Mouse (Mus musculus): ENCODE measurements around the gene Psg16. TPM values are rescaled to one million over a fixed set of nuclear protein-coding genes. Genes with fewer than 3 reads are reported as not detected.

Psg16 gene
- polyA plus RNA-seq, 1 experiment from 2014 or later = 0.12 TPM

GRCm38 (mm10) chr7:17050933-17051594 lies 22.8 kb upstream of the Psg16 start:
- 7% methylated on average over 15 of the region's 17 CpGs for WGBS
- peak; percentile 87 for DNase-seq (ENCODE audit: low spot score)
- Histone ChIP-seq H3K4me2 (ENCODE audit: low read depth, severe bottlenecking) (no peak overlapping the region), H3K27me3 (ENCODE audit: control insufficient read depth, insufficient read depth, low read length) (no peaks in the 10 kb centered on the region), H3K9me3 (ENCODE audit: control insufficient read depth, low read length) (peaks cover 4% of the 10 kb centered on the region; the same call in 1 of the 2 replicates), H3K27ac (replicated peaks; ENCODE audit: low read depth, low read length) (no peak overlapping the region), H3K36me3 (ENCODE audit: control insufficient read depth, insufficient read depth, low read length) (no peaks in the 10 kb centered on the region), H3K4me3 (ENCODE audit: low read depth, low read length) (no peak overlapping the region), H3K9ac (ENCODE audit: low read length) (no peak overlapping the region), H3K4me1 (ENCODE audit: control insufficient read depth, insufficient read depth, low read length) (peaks cover 4% of the 10 kb centered on the region; the same call in 1 of the 2 replicates)
- peak; percentile 57; the same call in 1 of the 2 replicates for ATAC-seq (ENCODE audit: insufficient number of reproducible peaks, low FRiP score, low TSS enrichment, low read depth)

DNA sequence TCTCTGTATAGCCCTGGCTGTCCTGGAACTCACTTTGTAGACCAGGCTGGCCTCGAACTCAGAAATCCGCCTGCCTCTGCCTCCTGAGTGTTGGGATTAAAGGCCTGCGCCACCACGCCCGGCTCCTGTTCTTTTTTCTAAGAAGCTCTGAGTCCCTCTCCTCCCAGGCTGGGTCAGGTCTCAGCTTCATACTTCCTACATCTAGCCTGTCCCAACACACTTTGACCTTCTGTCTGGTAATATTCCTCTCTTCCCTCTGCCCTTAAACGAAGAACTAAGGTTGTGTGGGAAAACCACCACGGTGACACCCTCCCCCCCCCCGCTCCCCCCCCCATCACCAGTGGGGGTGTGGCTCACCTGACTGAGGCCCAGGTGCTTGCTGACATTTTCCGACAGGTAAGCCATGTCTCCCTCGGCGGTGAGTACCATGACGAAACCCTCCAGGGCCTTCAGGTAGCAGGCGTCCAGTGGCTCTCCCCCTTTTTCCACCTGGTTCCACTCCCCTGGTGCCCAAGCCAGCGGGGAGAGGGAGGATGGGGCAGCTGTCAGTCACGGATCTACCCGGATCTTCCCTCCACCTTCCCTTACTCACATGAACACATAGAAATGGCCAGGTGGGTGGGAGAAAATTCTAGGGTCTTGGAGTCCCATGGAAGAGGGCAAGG lies 19.4 kb upstream of the Psg16 start:
- no peak overlapping the region for H3K4me2 ChIP-seq (ENCODE audit: low read depth, severe bottlenecking)
- WGBS = 92% methylated on average over 15 of the region's 16 CpGs
- DNase-seq (ENCODE audit: low spot score) (no peak), ATAC-seq (ENCODE audit: insufficient number of reproducible peaks, low FRiP score, low TSS enrichment, low read depth) (no peak)
- H3K9ac ChIP-seq (ENCODE audit: low read length) = no peak overlapping the region
- H3K27me3 ChIP-seq (ENCODE audit: control insufficient read depth, insufficient read depth, low read length) = no peaks in the 10 kb centered on the region
- no peaks in the 10 kb centered on the region for H3K36me3 ChIP-seq (ENCODE audit: control insufficient read depth, insufficient read depth, low read length)
- H3K4me3 ChIP-seq (ENCODE audit: low read depth, low read length) = no peak overlapping the region
- H3K9me3 ChIP-seq (ENCODE audit: control insufficient read depth, low read length) = peaks cover 4% of the 10 kb centered on the region; the same call in 1 of the 2 replicates
- H3K4me1 ChIP-seq (ENCODE audit: control insufficient read depth, insufficient read depth, low read length) = peaks cover 28% of the 10 kb centered on the region
- no peak overlapping the region for H3K27ac ChIP-seq (replicated peaks; ENCODE audit: low read depth, low read length)

DNA sequence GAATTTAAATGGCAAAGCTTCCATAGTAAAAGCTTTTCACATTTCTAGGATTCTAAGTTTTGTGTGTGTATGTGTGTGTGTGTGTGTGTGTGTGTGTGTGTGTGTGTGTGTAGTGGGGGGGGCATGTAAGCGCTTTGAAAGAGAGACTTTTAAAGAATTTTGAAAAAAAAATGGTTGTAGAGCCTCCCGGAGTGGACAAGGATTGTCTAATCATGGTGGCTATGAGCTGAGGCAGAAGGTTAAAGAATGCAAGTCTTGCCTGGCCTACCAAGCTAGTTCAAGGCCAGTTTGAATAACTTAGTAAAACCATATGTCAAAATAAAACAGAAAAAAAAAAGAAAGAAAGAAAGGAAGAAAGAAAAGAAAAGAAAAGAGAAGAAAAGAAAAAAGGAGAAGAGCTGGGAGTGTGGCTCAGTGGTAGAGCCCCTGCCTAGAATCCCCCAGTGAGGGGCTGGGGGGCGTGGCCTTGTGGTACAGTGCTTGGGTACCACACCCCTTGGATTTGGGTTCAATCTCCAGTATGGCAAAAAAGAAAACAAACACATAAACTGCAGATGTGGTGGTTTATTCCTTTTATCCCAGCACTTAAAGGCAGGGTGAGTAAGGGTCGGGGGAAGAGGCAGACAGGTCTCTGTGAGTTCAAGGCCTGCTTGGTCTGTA lies 18.4 kb upstream of the Psg16 start:
- Histone ChIP-seq H3K27ac (replicated peaks; ENCODE audit: low read depth, low read length) (no peak overlapping the region), H3K9ac (ENCODE audit: low read length) (no peak overlapping the region), H3K4me3 (ENCODE audit: low read depth, low read length) (peak overlapping the region; percentile 41; the same call in 1 of the 2 replicates), H3K36me3 (ENCODE audit: control insufficient read depth, insufficient read depth, low read length) (no peaks in the 10 kb centered on the region), H3K9me3 (ENCODE audit: control insufficient read depth, low read length) (peaks cover 4% of the 10 kb centered on the region; the same call in 1 of the 2 replicates), H3K4me1 (ENCODE audit: control insufficient read depth, insufficient read depth, low read length) (peaks cover 33% of the 10 kb centered on the region), H3K4me2 (ENCODE audit: low read depth, severe bottlenecking) (peak overlapping the region; percentile 82), H3K27me3 (ENCODE audit: control insufficient read depth, insufficient read depth, low read length) (no peaks in the 10 kb centered on the region)
- 90% methylated on average over 4 of the region's 4 CpGs for WGBS
- no peak for DNase-seq (ENCODE audit: low spot score)
- peak; percentile 7; the same call in 1 of the 2 replicates for ATAC-seq (ENCODE audit: insufficient number of reproducible peaks, low FRiP score, low TSS enrichment, low read depth)

DNA sequence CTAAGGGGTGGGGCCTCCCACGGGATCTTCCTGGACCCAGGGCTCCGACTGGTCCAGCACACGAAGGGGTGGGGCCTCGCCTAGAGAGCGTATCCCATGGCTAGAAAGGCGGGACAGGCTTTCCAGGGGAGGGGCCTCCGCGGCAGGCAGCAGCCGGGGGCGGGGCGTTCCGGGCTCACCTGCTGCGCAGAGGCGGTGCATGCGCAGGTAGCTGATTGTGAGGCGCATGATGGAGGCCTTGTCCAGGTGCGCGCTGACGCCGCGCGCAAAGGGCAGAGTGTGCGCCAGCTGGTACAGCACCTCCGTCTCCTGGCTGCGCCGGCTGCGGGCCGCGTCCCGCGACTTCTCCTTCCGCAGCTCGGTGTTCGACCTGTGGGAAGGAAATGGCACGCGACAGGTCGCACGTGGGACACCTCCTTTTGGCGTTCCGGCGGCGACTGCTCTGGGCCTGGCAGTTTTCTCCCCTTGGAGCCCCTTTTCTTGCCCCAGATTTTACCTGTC lies 17.7 kb upstream of the Psg16 start:
- Histone ChIP-seq H3K4me1 (ENCODE audit: control insufficient read depth, insufficient read depth, low read length) (peaks cover 36% of the 10 kb centered on the region), H3K9ac (ENCODE audit: low read length) (peak overlapping the region; percentile 57), H3K27ac (replicated peaks; ENCODE audit: low read depth, low read length) (peak overlapping the region; percentile 72), H3K4me3 (ENCODE audit: low read depth, low read length) (peak overlapping the region; percentile 41), H3K4me2 (ENCODE audit: low read depth, severe bottlenecking) (peak overlapping the region; percentile 82), H3K27me3 (ENCODE audit: control insufficient read depth, insufficient read depth, low read length) (no peaks in the 10 kb centered on the region), H3K9me3 (ENCODE audit: control insufficient read depth, low read length) (peaks cover 4% of the 10 kb centered on the region; the same call in 1 of the 2 replicates), H3K36me3 (ENCODE audit: control insufficient read depth, insufficient read depth, low read length) (no peaks in the 10 kb centered on the region)
- ATAC-seq (ENCODE audit: insufficient number of reproducible peaks, low FRiP score, low TSS enrichment, low read depth) (peak; percentile 71), DNase-seq (ENCODE audit: low spot score) (peak; percentile 86)
- 1% methylated on average over 42 of the region's 42 CpGs for WGBS

- DNase-seq (ENCODE audit: low spot score) = peak; percentile 60
- Histone ChIP-seq H3K27ac (replicated peaks; ENCODE audit: low read depth, low read length) (peak overlapping the region; percentile 72), H3K4me1 (ENCODE audit: control insufficient read depth, insufficient read depth, low read length) (peaks cover 39% of the 10 kb centered on the region), H3K36me3 (ENCODE audit: control insufficient read depth, insufficient read depth, low read length) (no peaks in the 10 kb centered on the region), H3K4me2 (ENCODE audit: low read depth, severe bottlenecking) (peak overlapping the region; percentile 82), H3K9ac (ENCODE audit: low read length) (peak overlapping the region; percentile 57), H3K27me3 (ENCODE audit: control insufficient read depth, insufficient read depth, low read length) (no peaks in the 10 kb centered on the region), H3K4me3 (ENCODE audit: low read depth, low read length) (peak overlapping the region; percentile 41), H3K9me3 (ENCODE audit: control insufficient read depth, low read length) (peaks cover 4% of the 10 kb centered on the region; the same call in 1 of the 2 replicates)
- 38% methylated on average over 14 of the region's 14 CpGs for WGBS
- ATAC-seq (ENCODE audit: insufficient number of reproducible peaks, low FRiP score, low TSS enrichment, low read depth) = peak; percentile 3; the same call in 1 of the 2 replicates
Observed at GRCm38 (mm10) chr7:17056601-17057523, 17.0 kb upstream of the Psg16 start.

DNA sequence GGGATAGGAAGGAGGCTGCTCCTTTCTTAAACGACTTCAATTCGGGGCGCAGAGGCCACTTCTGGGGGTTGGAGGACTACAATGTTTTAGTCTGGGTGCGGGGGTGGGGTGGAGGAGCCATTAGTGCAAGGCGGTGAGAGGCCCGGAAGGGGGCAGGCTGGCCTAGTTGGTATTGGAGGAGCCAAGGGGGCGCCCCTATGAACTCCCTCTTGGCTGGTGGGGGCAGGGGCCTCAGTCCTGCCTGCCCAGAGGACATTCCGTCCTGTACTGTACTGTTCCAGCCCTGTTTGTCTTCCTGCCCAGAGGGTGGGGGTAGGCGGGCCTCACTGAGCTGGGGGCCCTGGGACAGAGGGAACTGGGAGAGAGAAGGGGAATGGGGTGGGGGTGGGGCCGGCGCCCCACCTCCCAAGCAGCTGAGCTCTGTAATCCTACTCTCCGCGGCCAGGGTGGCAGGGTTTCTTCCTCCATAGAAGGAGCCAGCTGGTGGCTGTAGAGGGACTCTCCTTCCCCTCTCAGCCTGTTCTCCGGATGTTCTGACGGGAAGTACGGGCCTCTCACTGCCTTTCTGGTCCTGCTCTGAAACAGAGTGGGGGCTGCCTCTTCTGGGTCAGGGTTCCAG lies 15.7 kb upstream of the Psg16 start:
- peak; percentile 80 for ATAC-seq (ENCODE audit: insufficient number of reproducible peaks, low FRiP score, low TSS enrichment, low read depth)
- H3K9me3 ChIP-seq (ENCODE audit: control insufficient read depth, low read length) = peaks cover 4% of the 10 kb centered on the region; the same call in 1 of the 2 replicates
- no peak overlapping the region for H3K4me3 ChIP-seq (ENCODE audit: low read depth, low read length)
- peak overlapping the region; percentile 85 for H3K27ac ChIP-seq (replicated peaks; ENCODE audit: low read depth, low read length)
- no peak overlapping the region for H3K9ac ChIP-seq (ENCODE audit: low read length)
- WGBS = under 1% methylated on average over 16 of the region's 16 CpGs
- H3K36me3 ChIP-seq (ENCODE audit: control insufficient read depth, insufficient read depth, low read length) = no peaks in the 10 kb centered on the region
- peak overlapping the region; percentile 39 for H3K4me2 ChIP-seq (ENCODE audit: low read depth, severe bottlenecking)
- no peaks in the 10 kb centered on the region for H3K27me3 ChIP-seq (ENCODE audit: control insufficient read depth, insufficient read depth, low read length)
- peak; percentile 80 for DNase-seq (ENCODE audit: low spot score)
- peaks cover 43% of the 10 kb centered on the region for H3K4me1 ChIP-seq (ENCODE audit: control insufficient read depth, insufficient read depth, low read length)

DNA sequence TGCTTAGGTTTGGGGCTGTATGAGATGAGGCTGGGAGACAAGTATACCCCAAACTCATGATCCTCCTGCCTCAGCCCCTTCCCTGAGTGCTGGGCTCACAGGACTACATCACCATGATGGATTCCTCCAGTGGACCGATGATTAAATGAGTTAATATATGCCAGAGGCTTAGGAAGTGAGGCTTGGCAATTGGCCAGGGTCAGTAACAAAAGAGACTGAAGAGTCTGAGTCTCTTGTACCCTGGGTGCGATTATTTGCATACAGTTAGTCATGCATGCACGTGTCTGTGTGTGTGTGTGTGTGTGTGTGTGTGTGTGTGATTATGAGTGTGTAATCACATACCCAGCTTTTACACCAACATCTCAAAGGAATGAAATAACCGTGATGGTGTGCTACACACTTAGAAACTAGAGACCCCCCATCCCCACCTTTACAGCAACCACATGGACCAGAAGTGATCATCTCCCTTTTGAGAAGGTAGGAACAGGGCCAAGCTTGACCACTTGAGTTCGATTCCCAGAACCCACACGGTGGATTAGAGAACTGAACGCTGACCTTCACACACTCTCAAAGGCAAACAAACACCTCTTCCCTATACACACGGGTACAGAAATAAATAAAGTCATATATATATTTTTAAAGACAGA lies 14.9 kb upstream of the Psg16 start:
- WGBS = 73% methylated on average over 8 of the region's 8 CpGs
- no peaks in the 10 kb centered on the region for H3K27me3 ChIP-seq (ENCODE audit: control insufficient read depth, insufficient read depth, low read length)
- H3K36me3 ChIP-seq (ENCODE audit: control insufficient read depth, insufficient read depth, low read length) = no peaks in the 10 kb centered on the region
- H3K4me2 ChIP-seq (ENCODE audit: low read depth, severe bottlenecking) = peak overlapping the region; percentile 39
- no peak overlapping the region for H3K9ac ChIP-seq (ENCODE audit: low read length)
- peaks cover 43% of the 10 kb centered on the region for H3K4me1 ChIP-seq (ENCODE audit: control insufficient read depth, insufficient read depth, low read length)
- DNase-seq (ENCODE audit: low spot score) (peak; percentile 20), ATAC-seq (ENCODE audit: insufficient number of reproducible peaks, low FRiP score, low TSS enrichment, low read depth) (no peak)
- H3K9me3 ChIP-seq (ENCODE audit: control insufficient read depth, low read length) = no peaks in the 10 kb centered on the region
- H3K27ac ChIP-seq (replicated peaks; ENCODE audit: low read depth, low read length) = peak overlapping the region; percentile 85
- H3K4me3 ChIP-seq (ENCODE audit: low read depth, low read length) = no peak overlapping the region
